Mouse (Mus musculus): Measurements from ENCODE around the gene Pspn.
A peak's percentile ranks its signal among the peaks of the same experiment; 100 is the strongest.

Pspn gene

DNA sequence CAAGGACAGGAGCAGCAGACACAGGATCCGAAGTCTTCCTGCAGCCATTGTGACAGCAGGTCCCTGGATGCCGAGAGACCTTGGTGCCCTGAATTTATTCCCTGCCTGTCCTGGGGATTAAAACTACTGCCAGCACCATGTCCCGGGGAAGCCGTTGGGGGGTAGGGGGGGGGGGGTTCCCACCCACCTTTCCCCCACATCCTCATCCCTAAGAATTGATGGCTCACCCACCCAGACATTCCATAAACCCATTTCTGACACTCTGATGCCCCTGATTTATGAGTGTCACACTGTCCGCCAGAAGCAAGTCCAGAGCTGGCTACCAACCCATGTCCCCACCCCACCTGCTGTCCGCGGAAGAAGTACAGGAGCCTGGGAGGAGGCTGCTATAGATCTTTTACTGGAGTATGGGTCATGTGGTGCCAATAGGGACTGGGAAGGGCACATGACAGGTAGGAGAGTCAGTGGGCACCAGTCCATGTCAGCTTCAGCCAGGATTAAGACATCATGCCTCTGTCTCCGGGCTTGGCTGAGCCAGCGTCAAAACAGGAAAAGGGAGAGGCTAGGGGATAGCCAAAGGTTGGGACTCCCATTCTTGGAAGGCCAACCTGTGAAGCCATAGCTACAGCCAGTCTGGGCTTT lies at the start of gene Pspn:
TSS of gene Pspn (minus strand) at position 51 of the 642 bp plus-strand sequence.
- no peak for DNase-seq

DNA sequence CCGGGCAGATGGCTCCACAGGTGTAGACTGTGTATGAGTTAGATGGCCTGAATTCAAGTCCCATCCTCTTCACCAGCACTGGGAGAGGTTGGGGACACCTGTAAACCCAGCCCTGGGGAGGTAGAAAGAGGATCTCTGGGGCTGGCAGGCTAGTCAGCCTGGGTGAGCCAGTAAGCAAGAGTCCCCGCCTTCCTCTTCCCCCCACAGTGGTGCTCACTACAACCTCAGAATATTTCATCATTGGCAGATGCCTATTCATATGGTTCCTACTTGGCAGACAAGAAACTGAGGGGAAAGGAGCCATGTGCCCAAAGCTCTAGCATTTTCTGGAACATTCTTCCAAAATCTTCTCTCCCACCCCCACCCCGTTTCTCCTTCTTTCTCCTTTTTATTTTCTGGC lies 49.0 kb upstream of the Pspn start:
- DNase-seq: no peak

DNA sequence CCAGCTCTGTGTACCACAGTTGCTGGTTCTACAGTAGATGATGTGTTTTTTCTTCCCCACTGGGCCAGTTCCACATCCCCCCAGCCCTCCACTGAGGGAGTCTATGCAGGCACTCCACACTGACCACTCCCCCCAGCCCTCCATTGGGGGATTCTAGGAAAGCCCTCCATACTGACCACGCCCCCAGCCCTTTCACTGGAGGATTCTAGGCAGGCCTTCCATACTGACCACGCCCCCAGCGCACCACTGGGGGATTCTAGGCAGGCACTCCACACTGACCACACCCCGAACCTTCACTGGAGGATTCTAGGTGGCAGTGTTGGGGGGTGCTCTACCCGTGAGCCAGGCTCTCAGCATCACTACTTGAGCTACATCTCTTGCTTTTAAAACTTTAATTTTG lies 47.6 kb upstream of the Pspn start:
- no peak for DNase-seq

DNA sequence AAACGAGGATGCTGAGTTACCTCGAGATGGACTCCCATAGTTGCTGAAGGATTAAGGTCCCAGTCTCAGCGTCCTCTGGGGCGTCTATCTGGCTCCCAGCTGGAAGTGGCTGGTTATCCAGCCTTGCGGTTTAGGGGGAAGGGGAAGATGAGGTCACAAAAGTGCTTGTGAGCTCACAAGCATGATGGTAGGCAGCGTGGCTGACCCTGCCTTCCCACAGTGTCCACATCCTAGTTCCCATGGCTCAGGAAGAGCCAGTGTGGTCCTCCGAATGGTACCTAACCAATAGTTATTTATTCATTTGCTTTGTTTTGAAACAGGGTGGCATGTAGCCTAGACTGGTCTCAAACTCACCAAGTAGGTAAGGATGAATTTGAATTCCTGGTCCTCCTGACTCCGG lies 41.7 kb upstream of the Pspn start, which contains the start of gene Slc25a41:
TSS of gene Slc25a41 (minus strand) at position 101 of the 400 bp plus-strand sequence.
- no peak for DNase-seq

DNA sequence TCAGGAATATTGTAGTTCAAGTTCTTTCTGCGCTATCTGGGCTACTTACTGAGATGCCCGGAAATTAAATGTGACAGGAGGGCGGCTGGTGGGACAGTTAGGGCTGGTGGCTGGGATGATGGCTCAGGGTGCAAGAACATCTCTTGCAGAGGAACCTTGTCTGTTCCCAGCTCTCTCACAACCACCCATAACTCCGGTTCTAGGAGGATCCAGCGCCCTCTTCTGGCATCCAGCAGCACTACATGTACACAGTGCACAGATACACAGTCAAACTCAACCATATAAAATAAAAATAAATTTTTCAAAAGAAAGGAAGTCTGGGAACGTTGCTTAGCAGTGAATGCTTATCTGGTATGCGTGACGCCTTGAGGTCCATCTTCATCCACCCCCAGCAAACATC lies 39.2 kb upstream of the Pspn start:
- no peak for DNase-seq

DNA sequence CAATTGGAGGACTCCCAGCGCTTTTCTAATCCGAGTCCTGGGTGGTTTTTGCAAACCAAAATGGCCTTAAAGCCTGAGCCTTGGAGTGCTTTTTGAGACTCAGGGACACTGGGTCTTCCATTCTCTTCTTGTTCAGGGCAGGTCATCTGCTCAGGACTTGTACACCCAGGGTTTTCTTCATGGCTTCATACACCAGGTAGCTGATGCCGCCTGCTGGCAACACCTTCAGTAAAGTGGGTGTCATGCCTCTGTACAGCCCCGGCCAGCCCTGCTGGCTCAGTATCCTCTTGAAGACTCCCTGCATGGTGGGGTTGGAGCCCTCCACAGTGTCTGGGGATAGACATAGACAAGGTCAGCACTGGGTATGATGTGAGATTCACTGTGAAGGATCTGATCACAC lies 33.0 kb upstream of the Pspn start:
- DNase-seq: peak in 1 of 2 experiments; percentile 17

DNA sequence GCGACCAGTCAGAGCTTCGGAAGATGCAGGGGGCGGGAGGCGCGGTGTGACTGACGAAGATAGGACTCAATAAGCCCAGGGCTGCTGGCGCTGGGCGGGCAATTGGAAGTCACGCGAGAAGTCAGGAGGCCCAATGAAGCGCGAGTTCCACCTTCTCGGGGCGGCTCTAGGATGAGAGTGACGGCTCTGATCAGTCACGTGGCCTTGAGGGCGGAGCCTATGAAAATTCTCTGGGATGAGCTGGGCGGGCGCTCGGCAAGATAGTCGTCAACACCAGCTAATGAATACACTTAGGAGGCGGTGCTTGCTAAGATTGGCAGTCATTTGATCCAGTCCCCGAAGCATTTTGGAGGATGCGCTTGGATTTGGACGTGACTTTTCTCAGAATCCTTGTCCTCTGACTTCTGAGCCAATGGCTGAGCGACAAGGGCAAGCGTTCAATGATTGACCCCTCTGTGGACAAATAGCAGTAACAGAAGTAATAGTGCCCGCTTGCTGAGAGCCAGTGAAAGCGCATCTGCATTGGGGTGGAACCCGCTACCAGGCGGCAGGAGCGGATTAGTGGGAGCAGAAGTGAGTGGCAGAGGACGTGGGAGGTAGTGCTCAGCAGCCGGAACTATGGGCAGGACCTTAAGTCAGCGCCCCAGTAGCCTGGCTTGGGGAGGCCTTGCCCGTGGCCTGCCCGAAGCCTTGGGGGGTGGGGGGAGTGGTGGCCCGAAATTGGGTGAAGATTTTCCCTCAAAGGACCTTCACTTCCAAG lies 32.0 kb upstream of the Pspn start:
- peak; percentile 100 for DNase-seq

DNA sequence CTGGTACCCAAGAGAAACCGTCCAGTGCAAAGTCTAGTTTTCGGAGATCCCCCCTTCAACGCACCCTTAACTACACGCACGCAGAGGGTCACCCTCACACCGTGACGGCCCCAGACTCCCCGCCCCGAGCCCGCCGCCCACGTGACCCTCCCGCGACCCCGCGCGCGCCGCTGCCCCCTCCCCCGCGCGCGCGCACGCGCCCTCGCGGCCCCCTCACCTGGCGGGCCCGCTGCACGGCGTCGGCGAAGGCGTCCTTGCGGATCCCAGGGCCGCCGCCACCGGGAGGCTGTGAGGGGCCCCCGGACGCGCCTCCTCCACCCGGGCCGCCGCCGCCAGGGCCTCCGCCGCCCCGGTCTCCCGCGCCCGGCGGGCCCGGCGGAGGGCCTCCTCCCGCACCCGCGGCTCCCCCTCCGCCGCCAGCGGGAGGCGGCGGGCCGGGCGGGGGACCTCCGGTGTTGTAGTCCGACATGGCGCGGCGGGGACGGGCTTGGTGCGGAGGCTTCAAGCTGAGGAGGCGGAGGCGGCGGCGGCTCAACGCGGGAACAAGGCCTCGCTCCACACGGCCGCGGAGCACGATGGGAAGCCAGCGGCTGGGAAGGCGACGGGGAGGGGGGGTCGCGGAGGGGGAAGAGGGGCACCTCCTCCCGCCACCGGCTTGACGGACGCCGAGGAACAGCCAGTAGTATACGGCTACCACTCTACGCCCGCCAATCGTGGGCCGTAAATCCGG lies 31.3 kb upstream of the Pspn start, which contains the start of gene Khsrp:
TSS of gene Khsrp (minus strand) at position 592 of the 730 bp plus-strand sequence.
- DNase-seq: peak; percentile 46 to 58

DNA sequence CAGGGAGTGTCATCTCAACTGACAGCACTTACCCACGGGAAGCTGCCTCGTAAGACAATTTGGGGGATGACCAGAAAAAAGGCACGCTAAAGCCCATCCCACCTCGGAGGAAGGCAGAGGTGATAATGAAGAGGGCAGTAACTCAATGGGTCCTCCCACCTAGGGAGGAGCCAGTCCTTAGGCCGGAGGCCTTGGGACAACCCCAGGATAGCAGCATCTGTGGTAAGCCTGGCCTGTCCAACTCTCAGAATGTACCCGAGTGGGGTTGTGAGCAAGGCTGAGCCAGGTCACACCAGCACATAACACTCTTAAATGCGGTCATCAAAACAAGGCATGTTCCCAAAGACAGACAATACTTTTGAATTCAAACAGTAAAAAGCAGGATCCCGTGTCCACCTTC lies 29.9 kb upstream of the Pspn start:
- DNase-seq: no peak

DNA sequence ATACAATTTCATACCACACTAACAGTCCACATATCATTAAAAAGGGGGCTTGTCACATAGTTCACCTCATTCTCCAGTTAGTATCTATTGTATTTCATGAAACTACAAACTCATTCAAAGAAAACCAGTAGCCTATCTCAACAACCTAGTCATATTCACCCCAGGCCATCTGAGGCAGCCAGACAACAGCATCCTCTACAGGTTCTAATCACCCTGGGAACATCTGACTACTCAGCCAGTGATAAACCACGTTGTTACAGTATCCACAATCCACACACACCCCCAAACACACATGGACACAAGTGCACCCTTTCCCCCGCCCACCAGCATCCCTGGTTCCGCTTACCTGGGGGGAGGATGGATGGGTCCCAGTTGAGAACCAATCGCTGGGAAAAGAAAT lies 27.7 kb upstream of the Pspn start:
- DNase-seq: no peak

DNA sequence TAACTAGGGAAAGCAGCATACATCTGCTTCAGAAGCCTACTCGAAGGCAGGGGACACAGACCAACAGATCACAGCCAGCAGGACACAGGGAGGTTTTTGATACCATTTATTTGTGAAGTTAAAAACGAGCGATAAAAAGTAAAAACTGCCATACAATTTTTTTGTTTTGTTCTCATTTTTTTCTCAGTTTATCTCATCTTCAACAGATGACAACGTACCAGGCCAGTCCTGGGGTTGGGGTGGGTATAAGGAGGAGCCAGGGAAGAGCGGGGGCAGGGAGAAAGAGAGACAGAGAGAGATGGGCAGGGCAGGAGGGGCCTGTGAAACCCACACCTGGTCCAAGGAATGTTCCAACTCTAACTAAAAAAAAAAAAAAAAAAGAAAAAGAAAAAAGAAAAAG lies 21.1 kb upstream of the Pspn start:
- DNase-seq: no peak

DNA sequence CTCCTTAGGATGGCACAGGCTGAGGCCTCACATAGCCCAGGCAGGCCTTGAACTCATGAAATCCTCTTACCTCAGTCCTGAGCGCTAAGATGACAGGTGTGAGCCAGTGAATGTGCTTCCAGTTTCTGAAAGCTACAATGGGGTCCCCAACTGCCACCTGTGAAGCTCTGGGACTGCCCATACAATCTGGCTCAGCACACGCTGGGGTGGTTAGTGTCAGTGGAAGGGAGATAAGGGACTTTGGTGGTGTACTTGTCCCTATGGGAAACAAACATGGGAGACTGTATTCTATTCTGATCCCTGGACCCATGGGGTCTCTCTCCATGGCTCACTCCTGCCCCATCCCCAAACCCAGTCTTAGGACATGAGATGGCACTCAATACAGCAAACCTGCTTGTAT lies 19.9 kb upstream of the Pspn start:
- DNase-seq: no peak

DNA sequence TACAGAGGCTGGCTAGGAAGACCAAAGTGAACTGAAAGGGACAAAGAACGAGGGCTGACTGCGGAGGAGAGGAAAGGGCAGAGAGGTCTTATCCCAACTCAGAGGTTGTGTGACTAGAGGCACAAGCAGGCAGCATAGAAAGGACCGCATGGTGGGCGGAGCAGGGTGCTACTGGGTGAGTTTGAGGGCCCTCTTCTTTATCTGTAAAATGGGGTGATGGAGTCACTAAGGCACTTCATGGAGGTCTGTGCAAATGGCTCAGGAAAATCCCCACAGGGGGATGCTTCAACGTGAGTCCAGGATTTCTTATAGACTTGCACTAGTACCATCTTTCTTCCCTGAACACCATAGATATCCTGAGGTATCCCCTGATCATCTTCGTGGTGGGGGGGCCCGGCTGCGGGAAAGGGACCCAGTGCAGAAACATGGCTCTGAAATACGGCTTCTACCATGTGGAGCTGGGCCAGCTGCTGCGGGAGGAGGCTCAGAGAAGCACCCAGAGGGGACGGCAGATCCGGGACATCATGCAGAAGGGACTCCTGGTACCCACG lies 12.5 kb upstream of the Pspn start:
- no peak for DNase-seq

DNA sequence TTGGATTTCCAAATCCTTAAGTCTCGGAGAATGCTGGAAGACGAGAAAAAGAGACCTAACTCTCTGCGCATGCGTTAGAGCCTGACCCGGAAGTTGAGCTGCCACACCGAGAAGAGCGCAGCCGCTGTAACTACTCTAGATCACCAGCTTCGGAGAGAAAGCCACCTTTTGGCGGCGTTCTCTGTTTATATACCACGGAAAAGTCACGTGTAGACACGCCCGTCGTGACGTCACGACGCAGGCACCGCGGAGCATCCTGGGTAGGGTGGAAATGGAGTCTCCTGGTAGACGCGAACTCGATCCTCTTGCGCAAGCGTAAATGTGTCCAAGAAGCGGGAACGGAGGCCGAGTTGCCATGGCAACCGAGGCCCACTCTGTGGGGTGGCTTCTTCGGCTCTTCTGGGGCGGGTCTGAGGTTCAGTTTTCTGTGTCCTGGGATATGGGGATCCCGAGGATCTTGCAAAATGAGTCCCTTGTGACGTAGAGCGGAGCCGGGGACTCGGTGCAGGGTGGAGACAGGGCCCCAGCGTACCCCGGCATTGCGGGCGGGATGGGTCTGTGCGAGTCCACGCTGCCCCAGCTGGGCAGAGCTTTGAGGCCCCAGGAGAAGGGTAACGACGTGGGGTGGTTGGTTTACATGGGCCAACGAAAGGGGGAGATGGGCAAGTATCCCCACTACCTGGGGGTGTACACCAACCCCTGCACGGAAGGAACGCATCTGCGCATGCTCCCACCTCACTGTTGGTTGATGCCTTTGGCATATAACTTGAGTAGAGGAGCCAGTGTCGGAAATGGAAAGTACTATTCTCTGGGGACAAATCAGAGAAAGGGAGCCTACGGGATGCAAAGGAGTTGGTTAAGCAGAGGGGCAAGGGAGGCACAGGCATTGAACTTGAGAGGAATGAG lies 11.7 kb upstream of the Pspn start, which contains the start of the genes Gtf2f1 and Gm17949:
TSS of gene Gtf2f1 (minus strand) at position 53 of the 906 bp plus-strand sequence.
TSS of gene Gm17949 (plus strand) at position 234 of the 906 bp plus-strand sequence.
- DNase-seq: peak; percentile 85 to 93

DNA sequence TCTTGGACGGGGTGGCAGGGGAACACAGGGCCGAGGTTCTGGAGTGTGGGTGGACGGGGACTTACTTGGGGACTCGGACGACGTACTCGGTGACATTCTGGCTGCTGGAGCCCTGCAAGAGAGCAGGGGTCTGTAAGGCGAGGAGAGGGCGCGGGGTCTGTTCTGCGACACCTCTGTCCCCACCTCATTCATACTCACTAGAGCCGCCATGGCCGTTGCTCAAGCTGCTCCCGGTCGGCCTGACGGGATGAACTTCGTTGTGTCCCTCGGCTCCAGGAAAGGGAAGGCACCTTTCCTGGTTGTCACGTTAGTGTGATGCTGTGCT lies 11.1 kb upstream of the Pspn start:
- no peak for DNase-seq

DNA sequence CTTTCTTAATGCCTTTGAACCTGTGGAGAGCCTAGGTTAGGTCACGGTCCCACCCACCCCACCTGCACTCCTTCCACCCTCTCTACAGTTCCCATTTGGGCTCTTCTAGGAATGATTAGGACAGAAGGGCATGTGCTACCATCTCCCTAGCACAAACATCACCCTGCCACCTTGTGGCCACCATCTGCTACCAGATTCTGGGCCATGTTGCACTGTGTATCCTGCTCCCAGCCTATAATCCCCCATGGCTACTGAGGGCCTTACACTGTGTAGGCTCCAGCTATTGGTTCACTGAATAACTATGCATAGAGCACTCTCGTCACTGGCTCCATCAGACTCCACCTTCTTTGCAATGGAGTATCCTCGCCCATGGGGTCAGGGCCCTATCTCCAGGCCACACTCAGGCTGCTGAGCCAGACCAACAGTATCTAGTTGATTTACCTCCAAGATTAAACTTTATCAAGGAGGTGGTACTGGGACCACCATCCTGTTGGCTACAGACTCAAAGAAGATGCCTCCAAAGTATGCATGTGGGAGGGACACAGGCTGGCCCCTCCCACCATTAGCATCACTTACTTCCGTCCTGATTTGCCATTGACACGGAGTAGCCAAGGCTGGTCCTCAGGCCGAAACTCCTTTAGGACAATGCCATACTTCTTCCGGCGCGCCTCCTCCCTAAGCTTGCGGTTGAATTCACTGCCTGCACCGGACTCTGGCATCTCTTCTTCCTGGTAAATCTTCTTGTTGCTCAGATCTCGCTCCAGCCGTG lies 7.5 kb upstream of the Pspn start:
- DNase-seq: no peak

DNA sequence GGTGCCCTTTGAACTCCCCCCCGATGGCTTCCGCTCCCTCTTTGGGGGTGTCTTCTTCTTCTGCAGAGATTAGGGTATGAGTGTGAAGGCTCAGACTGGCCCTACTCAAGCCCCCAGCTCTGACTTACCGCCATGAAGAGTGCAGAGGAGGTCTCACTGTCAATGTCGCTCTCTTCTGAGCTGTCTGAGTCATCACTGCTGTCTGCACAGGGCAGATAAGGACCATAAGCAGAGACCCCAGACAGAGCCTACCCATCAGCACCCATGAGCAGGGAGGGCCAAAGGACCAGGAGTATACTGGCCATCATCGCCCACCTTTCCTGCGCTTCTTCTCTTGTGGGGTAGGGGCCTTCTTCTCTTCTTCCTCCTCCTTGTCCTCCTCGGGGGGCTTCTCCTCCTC lies 4.2 kb upstream of the Pspn start:
- no peak for DNase-seq

DNA sequence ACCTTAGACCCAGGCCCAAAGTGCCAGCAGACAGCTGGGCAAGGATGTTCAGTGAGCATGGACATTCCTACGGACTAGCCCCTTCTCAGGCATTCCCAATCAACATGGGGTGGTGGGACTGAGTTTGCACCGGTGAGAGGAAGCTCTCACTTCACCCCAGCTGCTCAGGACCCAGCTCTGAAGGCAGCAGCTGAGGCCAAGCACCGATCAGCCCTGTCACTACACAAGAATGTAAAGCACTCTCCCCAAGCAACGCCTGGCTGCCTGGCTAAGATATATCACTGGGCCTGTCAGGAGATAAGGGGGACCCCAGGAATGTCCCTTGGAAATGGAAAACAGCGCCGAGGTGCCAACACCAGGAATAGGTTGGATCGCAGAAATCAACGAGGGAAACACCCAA lies 1.4 kb upstream of the Pspn start:
- no peak for DNase-seq

DNA sequence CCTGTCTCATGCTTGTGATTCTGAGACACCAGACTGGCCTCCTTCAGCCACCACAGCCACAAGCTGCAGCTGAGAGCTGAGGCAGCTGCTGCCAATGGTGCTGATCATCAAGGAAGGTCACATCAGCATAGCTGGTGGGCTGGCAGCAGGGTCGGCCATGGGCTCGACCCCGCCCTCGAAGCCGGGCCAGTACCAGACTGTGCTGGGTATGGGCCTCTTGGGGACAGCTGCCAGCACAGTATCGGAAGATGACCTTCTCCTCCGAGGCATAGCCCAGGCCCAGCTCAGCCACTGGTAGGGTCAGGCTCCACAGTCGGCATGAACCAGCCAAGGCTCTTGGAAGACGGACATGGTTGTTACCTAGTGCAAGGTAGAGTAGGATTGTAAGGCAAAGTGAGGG lies 404 bp downstream of the Pspn start:
- DNase-seq: no peak

DNA sequence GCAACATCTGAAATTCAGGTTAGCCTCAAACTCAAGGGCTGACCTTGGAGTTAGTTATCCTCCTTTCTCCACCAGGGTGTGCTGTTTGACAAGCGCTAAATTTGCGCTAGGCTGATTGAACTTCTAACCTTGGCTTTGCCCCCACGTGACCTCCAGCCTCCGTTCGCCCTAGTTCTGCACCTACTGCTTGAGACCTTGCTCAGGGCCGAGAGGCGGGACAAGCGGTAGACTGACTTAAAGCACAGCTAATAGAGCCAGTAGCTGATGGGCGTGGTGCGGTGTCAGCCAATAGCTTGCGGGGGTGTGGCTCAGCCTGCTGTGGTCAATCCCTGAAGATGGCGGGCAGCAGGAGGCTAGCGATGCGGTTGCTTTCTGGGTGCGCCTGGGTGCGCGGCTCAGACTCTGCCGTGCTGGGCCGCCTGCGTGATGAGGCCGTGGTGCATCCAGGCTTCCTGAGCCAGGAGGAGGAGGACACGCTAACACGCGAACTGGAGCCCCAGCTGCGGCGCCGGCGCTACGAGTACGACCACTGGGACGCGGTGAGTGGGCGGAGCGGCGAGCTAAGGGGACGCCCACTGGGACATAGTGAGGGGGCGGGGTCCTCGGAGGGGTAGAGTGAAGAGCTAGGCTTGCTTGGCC lies 2.7 kb downstream of the Pspn start, which contains the start of gene Alkbh7:
TSS of gene Alkbh7 (plus strand) at position 311 of the 639 bp plus-strand sequence.
- DNase-seq: peak; percentile 94 to 97

DNA sequence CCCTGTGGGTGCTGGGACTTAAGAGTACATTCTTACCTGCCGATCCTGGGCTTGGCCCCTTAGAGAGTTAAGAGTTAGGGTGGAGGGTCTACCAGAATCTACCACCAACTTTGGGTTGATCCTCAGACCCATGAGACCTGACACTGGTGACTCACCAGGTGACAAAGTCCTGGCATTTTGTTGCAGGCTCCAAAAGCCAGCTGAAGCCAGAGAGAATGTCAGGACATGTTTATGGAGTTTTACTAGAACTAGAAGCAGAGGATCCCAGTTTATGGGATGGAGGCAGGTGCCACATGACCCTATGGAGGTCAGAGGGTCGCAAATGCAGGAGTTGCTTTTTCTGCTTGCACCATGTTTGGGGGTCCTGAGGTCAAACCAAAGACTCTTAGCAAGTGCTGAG lies 3.3 kb downstream of the Pspn start:
- no peak for DNase-seq

All from thymus, adult 18-20 months (tissue).